Mouse (Mus musculus): ENCODE data around the gene Tnnt2.

The Tnnt2 gene

DNA sequence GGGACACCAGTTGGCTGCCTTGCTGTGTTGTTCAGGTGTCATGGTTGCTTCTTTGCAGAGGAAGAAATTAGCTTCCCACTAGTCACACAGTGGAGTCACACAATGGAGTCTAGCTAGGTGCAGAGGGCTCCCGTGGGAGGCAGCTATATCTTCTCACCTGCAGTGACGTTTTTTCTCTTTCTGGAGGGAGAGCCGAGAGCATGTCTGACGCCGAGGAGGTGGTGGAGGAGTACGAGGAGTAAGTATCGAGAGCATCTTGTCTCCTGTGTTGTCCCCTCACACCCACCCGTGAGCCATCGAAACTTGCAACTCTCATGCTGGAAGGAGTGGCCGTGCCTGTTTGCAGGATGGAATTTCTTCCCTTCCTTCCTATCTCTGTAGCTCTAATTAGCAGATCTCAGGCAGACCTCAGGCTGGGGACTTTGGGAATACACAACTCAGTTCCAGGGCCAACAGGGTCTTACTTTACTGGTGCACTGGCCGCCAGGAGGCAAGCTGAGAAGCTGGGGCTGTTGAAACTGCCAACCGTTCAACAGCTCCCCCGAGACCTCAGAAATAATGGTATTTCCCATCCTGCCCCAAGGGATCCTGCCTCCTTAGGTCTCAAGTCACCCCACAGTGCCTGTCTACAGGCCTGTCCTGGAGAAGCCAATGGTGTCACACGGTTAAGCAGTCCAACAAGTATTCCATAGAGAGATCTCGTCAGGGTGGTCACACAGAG lies 4.7 kb downstream of the Tnnt2 start:
- ChIA-PET POLR2A (interaction anchor here in 3 of 4 experiments (0.6 to 1.8 kb wide), 6 partner anchors 16 to 210 kb away, joined by 3 to 8 read pairs (median 3); no protein-coding TSS in a partner anchor), CTCF (interaction anchor here in 2 of 4 experiments (0.8 to 1.6 kb wide), 7 partner anchors 11 to 118 kb away, joined by 3 to 7 read pairs (median 4); no protein-coding TSS in a partner anchor)

DNA sequence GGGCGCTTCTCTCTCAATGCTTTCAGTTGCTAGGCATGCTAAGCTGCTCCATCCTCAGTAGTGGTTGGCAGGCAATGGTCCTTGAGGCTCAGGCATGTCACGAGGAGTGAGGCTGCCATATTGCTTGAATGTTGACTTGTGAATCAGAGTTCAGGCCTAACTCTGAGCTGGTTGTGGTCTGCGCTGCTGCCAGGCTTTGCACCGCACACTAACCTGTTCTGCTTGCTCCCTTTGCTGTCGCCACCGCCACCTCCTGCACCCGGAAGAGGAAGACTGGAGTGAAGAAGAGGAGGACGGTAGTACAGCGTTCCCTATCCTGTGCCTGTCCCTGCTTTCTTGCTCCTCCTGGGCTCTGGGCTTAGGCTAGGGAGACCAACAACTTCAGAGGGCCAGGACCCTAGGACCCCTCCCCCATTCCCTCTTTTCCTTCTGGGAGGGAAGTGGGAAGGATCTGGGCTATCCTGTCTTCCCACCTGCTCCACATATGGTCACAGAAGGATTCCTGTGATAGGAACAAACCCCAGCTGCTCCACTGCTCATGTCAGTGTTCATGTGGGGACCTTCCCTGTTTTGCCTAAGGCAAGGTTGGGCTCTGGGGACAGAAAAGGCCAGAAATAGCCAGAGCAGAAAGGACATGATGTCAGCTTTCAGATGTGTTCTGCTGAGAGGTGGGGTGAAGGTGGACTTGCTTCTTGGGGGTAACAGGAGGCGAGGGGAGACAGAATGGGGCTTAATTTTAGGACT lies 7.5 kb downstream of the Tnnt2 start:
- CTCF ChIA-PET, result interaction anchor here in 2 of 4 experiments (0.5 to 1.3 kb wide), 4 partner anchors 15 to 320 kb away, joined by 3 to 5 read pairs (median 3); no protein-coding TSS in a partner anchor
- POLR2A ChIA-PET, result interaction anchor here in 3 of 4 experiments (0.6 to 1.2 kb wide), 3 partner anchors 13 to 627 kb away, joined by 3 to 7 read pairs (median 4); partner anchors contain the start of gene Lad1 (in 1 of the 3)

DNA sequence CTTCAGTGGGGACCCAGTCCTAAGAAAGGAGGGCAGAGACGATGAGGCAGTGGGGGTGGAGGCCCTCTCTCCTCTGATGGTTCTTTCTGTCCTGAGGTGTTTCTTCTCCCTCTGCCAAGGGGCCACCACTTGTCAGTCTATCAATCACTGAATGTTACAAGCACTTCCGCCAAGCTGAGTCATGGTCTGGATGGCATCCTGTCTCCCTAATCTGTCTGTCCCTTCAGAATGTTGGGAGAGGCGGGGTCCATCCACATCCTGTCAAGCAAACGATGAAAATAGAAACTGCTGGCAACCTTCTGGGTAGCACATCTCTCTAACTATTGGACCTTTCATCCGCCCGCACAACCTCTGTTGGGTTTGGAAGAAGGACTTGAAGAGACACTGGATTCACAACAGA lies 8.3 kb downstream of the Tnnt2 start:
- CTCF ChIA-PET, result interaction anchor here in 3 of 4 experiments (0.6 to 4.8 kb wide), 3 partner anchors 16 to 100 kb away, joined by 3 to 47 read pairs (median 3); no protein-coding TSS in a partner anchor
- POLR2A ChIA-PET, result no interaction called here

DNA sequence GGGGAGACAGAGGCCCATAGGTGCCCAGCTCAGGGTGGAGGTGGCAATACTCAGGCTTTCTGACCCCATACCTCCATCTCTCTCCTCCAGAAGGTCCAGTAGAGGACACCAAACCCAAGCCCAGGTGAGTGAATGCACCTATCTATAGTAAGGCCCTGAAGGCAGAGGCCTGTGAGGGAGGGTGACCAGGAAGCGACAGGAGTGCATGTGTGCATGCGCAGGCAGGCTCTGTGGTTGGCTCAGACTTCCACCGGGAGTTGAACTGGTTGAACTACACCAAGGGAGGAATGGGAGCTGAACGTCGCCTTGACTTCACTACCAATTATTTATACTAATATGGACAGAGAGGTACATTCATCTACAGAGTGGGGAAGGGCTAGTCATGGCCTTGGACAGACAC lies 10.5 kb downstream of the Tnnt2 start:
- POLR2A ChIA-PET, result interaction anchor here in 2 of 4 experiments (1.5 to 2.0 kb wide), 2 partner anchors 10 kb away, joined by 4 to 6 read pairs; no protein-coding TSS in a partner anchor

DNA sequence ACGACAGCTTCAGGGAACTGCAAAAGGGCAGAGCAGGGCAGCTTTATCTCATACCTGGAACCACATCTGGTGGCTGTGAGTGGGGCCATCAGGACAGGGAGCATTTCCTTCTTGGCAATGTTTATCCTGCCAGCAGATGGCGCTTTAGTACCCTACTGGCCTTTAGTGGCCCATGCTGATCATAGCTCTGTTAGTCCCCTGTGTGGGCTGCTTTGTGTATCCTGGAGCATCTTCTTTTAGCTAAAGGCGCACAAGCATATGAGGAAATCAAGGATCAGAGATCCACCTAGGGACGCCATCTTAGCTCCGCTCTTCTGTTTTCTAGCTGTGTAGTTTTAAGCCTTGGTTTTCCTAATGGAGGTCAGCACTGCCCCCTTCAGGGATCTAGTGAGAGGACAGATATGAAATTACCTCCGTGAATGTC lies 11.0 kb downstream of the Tnnt2 start:
- ChIA-PET POLR2A (interaction anchor here in 2 of 4 experiments (1.5 to 2.0 kb wide), 2 partner anchors 9 kb away, joined by 4 to 6 read pairs; no protein-coding TSS in a partner anchor), CTCF (interaction anchor here (0.5 to 6.6 kb wide), 79 partner anchors 8 to 589 kb away, joined by 3 to 77 read pairs (median 4); partner anchors contain the start of genes Tnnt2 (in 2 of the 4), Elf3 (in 1 of the 4) and Lmod1 (in 1 of the 4))

More for the DNA sequence above, 10.5 kb downstream of the Tnnt2 start:
- CTCF ChIA-PET, result interaction anchor here (0.5 to 6.6 kb wide), 74 partner anchors 9 to 588 kb away, joined by 3 to 77 read pairs (median 4); partner anchors contain the start of genes Tnnt2 (in 2 of the 4) and Elf3 (in 1 of the 4)

DNA sequence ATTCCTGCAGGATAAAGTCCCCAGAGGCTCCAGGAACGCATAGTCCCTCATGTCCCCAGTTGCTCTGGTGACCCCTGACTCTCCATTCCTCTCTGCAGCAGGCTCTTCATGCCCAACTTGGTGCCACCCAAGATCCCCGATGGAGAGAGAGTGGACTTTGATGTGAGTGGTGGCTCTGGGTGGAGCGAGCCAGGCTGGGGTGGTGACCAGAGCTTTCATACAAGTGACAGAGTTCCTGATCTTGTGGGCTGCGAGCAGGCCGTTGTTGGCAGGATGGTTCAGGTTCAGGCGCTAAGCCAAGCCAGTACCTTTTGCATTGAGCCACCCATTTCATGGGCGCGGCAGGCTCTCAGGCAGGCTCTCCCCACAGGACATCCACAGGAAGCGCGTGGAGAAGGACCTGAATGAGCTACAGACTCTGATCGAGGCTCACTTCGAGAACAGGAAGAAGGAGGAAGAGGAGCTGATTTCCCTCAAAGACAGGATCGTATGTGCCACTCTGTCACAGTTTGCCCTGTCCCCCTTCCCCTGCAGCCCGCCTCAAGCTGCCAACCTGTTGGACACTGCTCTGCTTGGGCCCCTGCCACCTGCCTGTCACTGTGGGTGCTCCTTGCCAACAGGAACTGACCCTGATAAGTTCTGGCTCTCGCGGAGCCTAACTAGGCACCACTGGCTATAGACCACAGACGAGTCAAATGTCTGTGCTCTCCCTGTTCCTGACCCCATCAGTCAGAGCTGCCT lies 11.6 kb downstream of the Tnnt2 start:
- CTCF ChIA-PET, result interaction anchor here (0.6 to 6.6 kb wide), 71 partner anchors 8 to 590 kb away, joined by 3 to 77 read pairs (median 4); partner anchors contain the start of genes Tnnt2 (in 2 of the 4), Elf3 (in 1 of the 4) and Lmod1 (in 1 of the 4)

DNA sequence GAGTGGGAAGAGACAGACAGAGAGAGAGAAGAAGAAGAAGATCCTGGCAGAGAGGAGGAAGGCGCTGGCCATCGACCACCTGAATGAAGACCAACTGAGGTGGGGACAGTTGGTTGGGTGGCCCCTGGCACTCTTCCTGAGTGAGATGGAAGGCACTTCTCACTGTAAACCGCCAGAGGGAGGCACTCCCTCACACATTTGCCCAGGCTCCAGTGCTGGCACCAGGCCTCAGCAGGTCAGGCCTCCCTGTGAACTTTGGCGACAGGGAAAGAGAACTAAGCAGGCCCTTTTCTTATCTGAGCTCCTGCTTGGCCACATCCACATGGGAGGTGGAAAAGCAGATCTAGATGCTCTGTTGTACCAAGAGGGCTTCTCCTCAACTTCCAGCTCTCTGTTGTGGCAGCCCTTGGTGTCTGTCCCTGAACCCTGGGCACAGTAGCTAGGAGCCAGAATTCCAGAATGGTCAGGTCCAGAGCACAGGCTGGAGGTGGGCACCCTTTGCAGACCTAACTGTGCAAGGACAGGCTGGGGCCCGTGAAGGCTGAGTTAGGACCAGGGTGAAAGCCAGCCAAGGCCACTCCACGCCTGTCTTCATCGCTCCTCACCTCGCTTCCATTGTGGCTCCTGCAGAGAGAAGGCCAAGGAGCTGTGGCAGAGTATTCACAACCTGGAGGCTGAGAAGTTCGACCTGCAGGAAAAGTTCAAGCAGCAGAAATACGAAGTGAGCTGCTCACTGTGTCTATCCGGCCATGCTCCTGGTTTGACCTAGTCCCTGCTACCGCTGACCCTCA lies 14.8 kb downstream of the Tnnt2 start:
- ChIA-PET POLR2A (interaction anchor here in 1 of 4 experiments (0.5 to 2.0 kb wide), 5 partner anchors 11 to 1644 kb away, joined by 3 to 8 read pairs (median 4); no protein-coding TSS in a partner anchor), CTCF (interaction anchor here (0.6 to 6.6 kb wide), 18 partner anchors 32 to 1373 kb away, joined by 3 to 77 read pairs (median 3); partner anchors contain the start of genes Ascl5 (in 1 of the 4) and Csrp1 (in 1 of the 4))

More for the DNA sequence above, 11.6 kb downstream of the Tnnt2 start:
- POLR2A ChIA-PET, result interaction anchor here in 2 of 4 experiments (1.5 to 2.0 kb wide), 2 partner anchors 9 kb away, joined by 4 to 6 read pairs; no protein-coding TSS in a partner anchor

DNA sequence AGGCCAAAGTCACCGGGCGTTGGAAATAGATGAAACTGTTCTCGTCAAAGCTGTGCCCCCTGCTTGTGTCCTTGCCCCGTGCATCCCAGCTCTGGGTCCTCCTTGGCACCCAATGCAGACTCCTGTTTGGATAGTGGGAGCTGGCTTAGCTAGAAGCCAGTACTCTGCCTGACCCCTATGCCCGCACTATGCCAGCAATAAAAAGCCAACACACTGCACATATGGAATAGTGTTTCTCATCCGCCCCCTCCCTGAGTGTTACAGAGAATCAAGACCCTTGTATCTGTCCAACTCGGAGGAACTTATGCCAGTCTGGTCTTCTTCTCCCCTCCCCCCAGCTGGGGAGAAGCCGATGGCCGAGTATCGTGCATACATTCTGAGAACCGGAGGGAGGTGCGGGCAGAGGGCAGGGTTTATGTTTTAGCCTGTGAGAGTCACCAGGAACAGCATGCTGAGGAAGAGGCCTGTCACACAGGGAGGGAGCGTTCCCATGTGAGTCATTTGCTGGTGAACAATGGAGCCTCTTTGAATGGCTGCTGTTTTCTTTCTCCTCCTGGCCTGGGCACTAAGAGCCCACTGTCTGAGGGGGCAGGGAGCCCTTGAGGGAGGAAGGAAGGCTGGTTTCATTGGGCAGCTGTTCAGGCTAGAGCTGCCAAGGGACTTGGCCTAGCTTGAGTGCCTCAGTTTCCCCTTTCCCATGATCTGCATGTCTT lies 16.0 kb downstream of the Tnnt2 start:
- POLR2A ChIA-PET, result interaction anchor here in 2 of 4 experiments (0.5 to 2.0 kb wide), 4 partner anchors 9 to 39 kb away, joined by 3 to 8 read pairs (median 4); no protein-coding TSS in a partner anchor
- CTCF ChIA-PET, result interaction anchor here (0.6 to 6.6 kb wide), 16 partner anchors 15 to 199 kb away, joined by 3 to 77 read pairs (median 3); partner anchors contain the start of gene Csrp1 (in 1 of the 4)

DNA sequence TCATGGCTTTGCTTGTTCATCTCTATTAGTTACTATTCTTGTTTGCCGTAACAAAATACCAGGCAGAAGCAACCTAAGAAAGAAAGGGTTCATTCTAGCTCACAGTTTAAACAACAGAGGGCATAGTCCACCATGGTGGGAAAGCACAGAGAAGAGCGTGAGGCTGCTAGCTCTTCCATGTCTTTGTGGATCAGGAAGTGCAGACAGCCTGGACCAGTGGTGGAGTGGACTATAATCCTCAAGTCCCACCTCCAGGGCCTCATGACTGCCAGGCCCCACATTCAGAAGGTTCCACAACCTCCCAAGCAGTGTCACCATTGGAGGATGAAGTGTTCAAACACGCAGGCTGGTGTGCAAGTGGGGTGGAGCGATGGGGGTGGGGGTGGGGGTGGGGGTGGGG lies 17.0 kb downstream of the Tnnt2 start:
- ChIA-PET CTCF (interaction anchor here in 3 of 4 experiments (0.8 to 6.6 kb wide), 4 partner anchors 29 to 94 kb away, joined by 3 to 77 read pairs (median 4); no protein-coding TSS in a partner anchor), POLR2A (interaction anchor here in 1 of 4 experiments (2.0 kb wide), 1 partner anchor 8 kb away, joined by 8 read pairs; no protein-coding TSS in a partner anchor)

DNA sequence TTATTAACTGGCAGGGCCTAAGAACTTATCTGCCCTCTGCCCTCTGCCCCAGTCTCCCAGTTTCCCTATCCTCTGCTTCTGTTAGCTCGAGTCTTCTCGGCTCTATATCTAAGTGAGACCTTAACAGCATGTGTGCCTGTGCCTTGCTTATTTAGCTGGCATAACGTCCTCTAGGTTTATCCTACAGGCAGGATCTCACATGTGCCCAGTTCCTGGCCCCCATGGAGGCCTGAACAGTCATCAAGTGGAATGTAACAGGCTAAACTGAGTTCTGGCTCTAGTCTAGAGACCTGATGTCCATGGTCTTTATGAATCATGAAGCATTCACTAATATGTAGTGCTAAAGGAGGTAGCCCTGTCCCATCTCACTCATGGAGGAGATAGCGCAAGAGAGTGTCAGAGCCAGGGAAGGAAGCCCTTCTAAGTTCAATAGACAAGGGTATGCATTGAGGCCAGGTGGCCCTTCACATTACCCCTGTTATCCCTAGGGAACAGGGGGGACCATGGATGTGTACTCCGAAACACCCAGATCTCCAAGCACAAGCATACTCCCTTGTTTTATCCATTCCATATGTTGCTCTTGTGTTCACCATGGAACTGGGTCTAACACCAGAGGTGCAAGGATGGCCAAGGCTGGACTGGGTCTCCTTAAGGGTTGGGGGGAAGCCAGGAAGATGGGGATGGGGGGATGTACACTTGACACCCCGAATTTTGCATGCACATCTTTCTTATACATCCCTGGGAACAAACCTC lies 18.6 kb downstream of the Tnnt2 start:
- POLR2A ChIA-PET, result no interaction called here
- CTCF ChIA-PET, result interaction anchor here in 2 of 4 experiments (1.4 to 4.8 kb wide), 2 partner anchors 8 kb away, joined by 3 to 40 read pairs; no protein-coding TSS in a partner anchor

DNA sequence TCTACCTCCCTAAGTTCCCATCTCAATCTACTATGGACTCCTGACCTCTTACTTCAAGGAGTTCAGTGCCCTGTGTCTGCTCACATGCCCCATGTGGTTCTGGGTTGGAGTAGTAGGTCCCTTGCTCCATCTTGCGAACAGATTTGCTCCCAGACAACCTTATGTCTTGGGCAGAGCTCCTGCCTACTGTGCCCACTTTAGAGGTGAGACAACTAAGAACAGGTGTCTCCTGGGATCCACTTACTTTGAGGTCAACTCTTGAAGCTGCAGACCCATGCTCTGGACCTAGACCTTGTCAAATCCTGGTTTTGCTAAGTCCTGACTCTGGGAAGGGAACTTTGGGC lies 19.2 kb downstream of the Tnnt2 start:
- POLR2A ChIA-PET, result interaction anchor here in 2 of 4 experiments (1.3 to 1.5 kb wide), 2 partner anchors 64 to 87 kb away, joined by 3 to 4 read pairs; no protein-coding TSS in a partner anchor
- CTCF ChIA-PET, result interaction anchor here in 3 of 4 experiments (0.6 to 4.8 kb wide), 7 partner anchors 8 to 90 kb away, joined by 3 to 40 read pairs (median 8); no protein-coding TSS in a partner anchor

DNA sequence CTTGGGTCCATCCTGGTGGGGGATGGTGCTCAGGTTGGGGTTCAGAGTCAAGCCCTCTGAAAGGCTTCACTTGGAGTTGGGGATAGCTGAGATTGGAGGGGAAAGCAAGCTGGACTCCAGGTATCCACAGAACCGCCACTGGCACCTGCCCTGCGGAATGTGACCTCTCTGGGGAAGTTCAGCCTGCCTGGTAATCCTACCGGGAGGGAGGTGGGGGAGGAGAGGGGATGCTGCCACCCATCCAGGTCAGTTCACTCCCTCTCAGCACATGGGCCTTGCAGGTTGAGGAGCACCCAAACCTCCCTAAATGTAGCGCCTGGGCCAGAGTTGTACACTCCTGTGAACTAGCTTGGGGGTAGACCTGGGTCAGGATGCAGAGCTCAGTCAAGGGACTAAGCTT lies 19.9 kb downstream of the Tnnt2 start:
- POLR2A ChIA-PET, result interaction anchor here (0.6 to 1.7 kb wide), 14 partner anchors 8 to 127 kb away, joined by 3 to 8 read pairs (median 4); no protein-coding TSS in a partner anchor
- CTCF ChIA-PET, result interaction anchor here (0.6 to 4.8 kb wide), 18 partner anchors 9 to 471 kb away, joined by 3 to 40 read pairs (median 5); no protein-coding TSS in a partner anchor

DNA sequence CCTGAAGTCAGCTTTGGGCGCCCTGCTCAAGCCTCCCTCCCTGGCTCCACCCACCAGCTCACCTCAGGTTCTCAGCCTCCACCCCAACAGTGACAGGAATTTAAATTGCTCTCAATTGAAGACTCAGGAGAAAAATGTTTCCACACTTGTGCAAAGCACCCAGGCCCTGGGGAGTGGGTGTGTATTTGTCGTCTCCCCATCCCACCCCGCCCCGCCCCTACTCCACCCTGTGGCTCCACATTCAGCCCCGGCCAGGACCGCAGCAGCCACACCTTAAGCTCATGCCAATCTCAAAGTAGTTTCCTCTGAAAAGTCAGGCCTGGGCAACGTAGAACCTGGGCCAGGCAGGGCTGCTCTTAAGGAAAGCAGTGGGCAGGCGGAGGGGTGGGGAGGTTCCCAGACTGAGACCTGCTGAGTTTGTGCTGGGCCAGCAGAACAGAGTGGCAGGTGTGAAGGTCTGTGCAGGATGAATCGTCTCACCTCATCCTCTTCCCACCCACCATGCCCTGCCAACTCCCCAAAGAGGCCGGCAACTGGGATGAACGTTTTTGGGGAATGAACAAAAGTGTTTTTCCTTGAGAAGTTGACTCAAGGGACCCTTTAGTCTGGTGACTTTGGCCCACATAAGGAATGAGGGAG lies 21.1 kb downstream of the Tnnt2 start:
- CTCF ChIA-PET, result interaction anchor here (0.5 to 4.8 kb wide), 17 partner anchors 10 to 318 kb away, joined by 3 to 40 read pairs (median 5); no protein-coding TSS in a partner anchor
- POLR2A ChIA-PET, result interaction anchor here in 2 of 4 experiments (0.5 to 1.7 kb wide), 11 partner anchors 8 to 150 kb away, joined by 3 to 8 read pairs (median 3); no protein-coding TSS in a partner anchor

DNA sequence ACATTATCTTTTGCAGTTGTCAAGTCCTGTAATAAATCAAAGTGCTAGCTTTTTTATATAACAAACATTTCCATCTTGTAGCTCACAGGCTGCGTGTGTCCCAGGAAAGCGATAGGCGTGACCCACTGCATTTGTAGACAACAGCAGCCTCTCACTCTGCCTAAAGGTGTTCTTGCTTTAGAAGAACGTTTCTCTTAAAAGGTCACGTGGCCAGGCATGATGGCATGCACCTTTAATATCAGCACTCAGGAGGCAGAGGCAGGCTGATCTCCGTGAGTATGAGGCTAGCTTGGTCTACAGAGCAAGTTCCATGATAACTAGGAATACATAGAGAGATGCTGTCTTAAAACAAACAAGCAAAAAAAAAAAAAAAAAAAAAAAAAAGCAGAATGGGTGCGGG lies 22.4 kb downstream of the Tnnt2 start:
- POLR2A ChIA-PET, result interaction anchor here in 2 of 4 experiments (0.6 to 1.0 kb wide), 2 partner anchors 25 to 281 kb away, joined by 3 read pairs; no protein-coding TSS in a partner anchor
- CTCF ChIA-PET, result interaction anchor here (0.6 to 4.8 kb wide), 10 partner anchors 11 to 193 kb away, joined by 3 to 40 read pairs (median 4); no protein-coding TSS in a partner anchor

Data from embryonic stem cell, embryonic (primary cell).